Mouse (Mus musculus) CH12.LX (cell line): ENCODE data around the gene Cenpa.

ENCODE experiments used
- CHD2 ChIP-seq: IDR thresholded peaks from 2 replicates; pipeline ENCODE4 v1.6.1; 2011; ENCODE audit warnings: low read length, improper control_type of control experiment
- EP300 ChIP-seq: IDR thresholded peaks from 2 replicates; pipeline ENCODE4 v1.6.1; 2011; ENCODE audit warnings: low read length, improper control_type of control experiment
- GABPA ChIP-seq: IDR thresholded peaks from 2 replicates; pipeline ENCODE4 v1.6.1; 2012; ENCODE audit warnings: low read depth, low read length, improper control_type of control experiment, inconsistent platforms; ENCODE audit not compliant: insufficient replicate concordance
- NRF1 ChIP-seq: IDR thresholded peaks from 2 replicates; pipeline ENCODE4 v1.6.1; 2014; ENCODE audit warnings: low read depth, mild to moderate bottlenecking, inconsistent platforms, low read length, improper control_type of control experiment, moderate library complexity
- USF1 ChIP-seq: IDR thresholded peaks from 2 replicates; pipeline ENCODE4 v1.6.1; 2014; ENCODE audit warnings: low read depth, mild to moderate bottlenecking, inconsistent platforms, low read length, improper control_type of control experiment

DNA sequence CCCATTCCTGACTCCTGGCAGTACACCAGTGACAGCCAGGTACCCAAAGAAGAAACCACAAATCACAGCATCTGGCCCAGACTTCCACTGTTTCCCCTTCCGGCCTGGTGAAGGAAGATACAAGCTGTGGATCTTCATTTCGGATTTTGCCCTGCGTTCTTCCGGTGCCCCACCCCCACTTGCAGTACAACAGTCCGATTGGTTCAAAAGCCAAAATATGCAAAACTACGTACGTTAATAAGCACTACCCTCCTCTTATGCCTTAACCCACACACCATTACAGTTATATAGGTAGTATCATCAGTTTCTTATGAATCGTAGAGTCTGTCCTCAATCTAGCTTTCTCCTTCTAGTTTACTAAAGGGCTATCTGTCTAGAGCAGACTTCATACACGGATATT, 1.2 kb upstream of the Cenpa start:
- TF ChIP-seq GABPA (no peak), NRF1 (no peak), EP300 (no peak), CHD2 (no peak), USF1 (no peak)
